Mouse (Mus musculus) 416B (cell line): Measurements from ENCODE around the gene Rnf41.

Experiments used
- DNase-seq: peaks from one replicate; pipeline ENCODE4 v3.0.0; 2011; ENCODE audit warnings: low read depth

Rnf41 gene

GRCm38 (mm10) chr10:128474366-128474765 lies 62.9 kb downstream of the Rnf41 start:
- DNase-seq, result no peak

DNA sequence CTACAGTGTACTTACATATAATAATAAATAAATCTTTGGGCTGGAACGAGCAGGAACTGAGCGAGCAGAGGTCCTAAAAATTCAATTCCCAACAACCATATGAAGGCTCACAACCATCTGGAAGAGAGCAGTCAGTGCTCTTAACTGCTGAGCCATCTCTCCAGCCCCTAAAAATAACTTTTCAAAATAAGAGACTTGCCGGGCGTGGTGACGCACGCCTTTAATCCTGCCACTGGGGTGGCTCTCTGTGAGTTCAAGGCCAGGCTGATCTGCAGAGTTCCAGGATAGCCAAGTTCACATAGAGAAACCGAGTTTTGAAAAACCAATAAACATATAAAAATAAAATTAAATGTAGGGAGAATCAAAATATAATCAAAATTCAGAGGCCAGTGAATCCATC lies 74.9 kb downstream of the Rnf41 start:
- DNase-seq, result no peak

DNA sequence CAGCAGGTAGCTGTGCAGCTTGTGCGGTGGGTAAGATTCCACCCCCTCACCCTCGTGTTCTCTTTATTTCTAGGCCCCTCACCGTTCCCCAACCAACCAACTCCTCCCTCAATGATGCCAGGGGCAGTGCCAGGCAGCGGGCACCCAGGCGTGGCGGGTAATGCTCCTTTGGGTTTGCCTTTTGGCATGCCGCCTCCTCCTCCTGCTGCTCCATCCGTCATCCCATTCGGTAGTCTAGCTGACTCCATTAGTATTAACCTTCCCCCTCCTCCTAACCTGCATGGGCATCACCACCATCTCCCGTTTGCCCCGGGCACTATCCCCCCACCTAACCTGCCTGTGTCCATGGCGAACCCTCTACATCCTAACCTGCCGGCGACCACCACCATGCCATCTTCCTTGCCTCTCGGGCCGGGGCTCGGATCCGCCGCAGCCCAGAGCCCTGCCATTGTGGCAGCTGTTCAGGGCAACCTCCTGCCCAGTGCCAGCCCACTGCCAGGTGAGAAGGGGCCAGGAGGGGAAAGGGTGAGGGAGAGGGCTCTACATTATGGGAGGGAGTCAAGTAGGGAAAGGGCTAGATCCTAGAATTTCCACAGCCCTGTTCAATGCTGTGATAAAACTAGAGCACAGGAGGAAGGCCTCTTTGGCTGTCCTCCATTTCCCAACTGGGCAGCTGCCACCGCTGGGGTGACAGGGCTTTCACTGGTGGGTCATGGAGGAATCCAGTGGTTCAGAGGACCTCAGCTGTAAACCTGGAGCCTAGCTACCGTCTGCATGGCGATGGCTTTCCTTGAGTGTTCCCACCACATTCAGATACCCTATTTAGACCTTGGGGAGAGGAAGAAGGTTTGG lies 76.6 kb downstream of the Rnf41 start:
- DNase-seq, result no peak

DNA sequence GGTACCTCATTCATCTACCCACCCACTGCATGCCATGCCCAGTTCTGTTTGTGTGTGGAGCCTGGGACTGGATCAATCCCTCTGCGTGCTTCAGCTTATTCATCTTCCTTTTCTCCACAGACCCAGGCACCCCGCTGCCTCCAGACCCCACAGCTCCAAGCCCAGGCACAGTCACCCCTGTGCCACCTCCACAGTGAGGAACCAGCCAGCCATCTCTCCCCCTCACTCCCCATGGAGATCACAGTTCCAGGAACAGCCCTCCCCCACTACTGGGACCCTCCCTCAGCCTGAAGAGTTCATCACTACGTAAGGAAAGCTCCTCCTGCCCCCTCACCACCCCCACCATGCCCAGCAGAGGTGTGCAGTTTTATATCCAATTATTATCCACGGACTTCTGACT lies 77.3 kb downstream of the Rnf41 start:
- DNase-seq, result no peak

DNA sequence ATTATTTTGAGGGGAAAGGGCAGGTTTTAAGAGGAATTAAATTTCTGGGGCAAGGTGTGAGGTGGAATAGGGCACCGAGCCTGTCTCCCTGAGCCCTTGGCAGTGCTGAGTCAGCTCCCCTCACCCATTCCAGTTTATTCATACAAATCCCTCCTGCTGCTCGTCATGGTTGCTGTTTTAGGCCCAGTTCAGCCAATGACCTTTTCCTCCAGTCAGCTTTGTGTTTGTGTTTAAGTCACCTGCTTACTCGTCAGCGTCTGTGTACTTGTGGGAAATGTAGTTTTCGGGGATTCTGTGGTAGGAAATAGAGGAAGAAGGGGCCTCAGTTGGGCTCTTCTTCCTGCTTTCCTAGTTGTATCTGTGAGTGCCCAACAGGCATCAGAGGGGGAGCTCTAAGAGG lies 77.9 kb downstream of the Rnf41 start:
- peak; percentile 51 for DNase-seq

GRCm38 (mm10) chr10:128489785-128490184 lies 78.3 kb downstream of the Rnf41 start:
- no peak for DNase-seq

- DNase-seq, result no peak
Observed at GRCm38 (mm10) chr10:128490232-128490631, 78.8 kb downstream of the Rnf41 start.

DNA sequence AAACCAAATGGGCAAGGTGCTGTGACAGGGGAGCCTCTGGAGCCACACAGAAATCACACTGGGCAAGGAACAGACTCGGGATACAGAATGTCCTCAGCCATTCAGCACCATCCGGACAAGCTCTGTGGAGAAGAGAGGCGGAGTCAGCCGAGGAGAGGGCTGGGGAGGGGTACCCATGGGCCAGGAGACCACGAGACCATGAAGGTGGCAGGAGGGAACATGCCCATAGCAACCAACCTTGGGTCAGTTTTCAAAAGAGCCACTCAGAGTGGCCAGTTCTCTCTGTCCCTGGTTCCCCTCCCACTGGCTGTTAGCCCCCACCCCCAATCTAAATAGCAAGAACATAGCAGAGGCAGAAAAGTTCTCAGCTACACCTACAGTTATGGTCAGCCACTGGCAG lies 79.5 kb downstream of the Rnf41 start:
- DNase-seq, result no peak
